Mouse (Mus musculus): ENCODE results near the gene Nlgn1.

- TF ChIP-seq CTCF (IDR thresholded peaks at IDR 0.05; ENCODE audit: low read depth) (no peak), EP300 (IDR thresholded peaks at IDR 0.05; ENCODE audit: low read depth) (no peak)
Measured at GRCm38 (mm10) chr3:26297869-26298268, 34.4 kb downstream of the Nlgn1 start.

Data from liver, embryonic 14.5 days (tissue).